Mouse (Mus musculus): ENCODE measurements around the gene Tmod2. TPM values are rescaled to one million over a fixed set of nuclear protein-coding genes. Genes with fewer than 3 reads are reported as not detected.

Gene Tmod2
- polyA plus RNA-seq, 1 experiment from 2014 or later = 198 TPM

Other genes starting within 250 kb of the Tmod2 start
- gene Mapk6, start 201.3 kb downstream of the Tmod2 start, polyA plus RNA-seq (2015; fragmentation: Nextera tagmentation; extraction: Ambion mirVana) = 178 and 184 TPM in 2 replicates
- gene Leo1, start 169.8 kb downstream of the Tmod2 start, polyA plus RNA-seq (2015; fragmentation: Nextera tagmentation; extraction: Ambion mirVana) = 43.3 and 44.5 TPM in 2 replicates
- 82.3 and 85.3 TPM in 2 replicates for gene Tmod3, start 51.7 kb downstream of the Tmod2 start, polyA plus RNA-seq (2015; fragmentation: Nextera tagmentation; extraction: Ambion mirVana)
- 24.8 and 26.2 TPM in 2 replicates for gene Lysmd2, start 14.4 kb upstream of the Tmod2 start, polyA plus RNA-seq (2015; fragmentation: Nextera tagmentation; extraction: Ambion mirVana)
- gene Scg3, start 72.7 kb upstream of the Tmod2 start, polyA plus RNA-seq (2015; fragmentation: Nextera tagmentation; extraction: Ambion mirVana) = 131 and 139 TPM in 2 replicates
- 4.2 and 4.9 TPM in 2 replicates for gene Bmp5, start 164.0 kb upstream of the Tmod2 start, polyA plus RNA-seq (2015; fragmentation: Nextera tagmentation; extraction: Ambion mirVana)

Data from hindbrain, embryonic 13.5 days (tissue).